Mouse (Mus musculus) adrenal gland, postnatal 14 days (tissue): ENCODE results near the gene Pcsk7. TPM values are rescaled to one million over a fixed set of nuclear protein-coding genes. Genes with fewer than 3 reads are reported as not detected.
A peak's percentile ranks its signal among the peaks of the same experiment; 100 is the strongest.

ENCODE experiments used
- DNase-seq: peaks from one replicate; pipeline ENCODE4 v3.0.0; 2021; ENCODE audit warnings: mixed read lengths
- long read RNA-seq, 2 experiments: library from polyadenylated mRNA; stranded (forward); transcript quantifications; one replicate each; pipeline ENCODE4 v2.0.0; 2021
- total RNA-seq: library from RNA; stranded (reverse); gene quantifications from 2 replicates; pipeline ENCODE4 v1.2.3, GENCODE M21; 2021

Gene Pcsk7
- 26.6 and 28.4 TPM in 2 replicates for total RNA-seq
- long read RNA-seq, experiment 1, transcript Pcsk7-201 (17 exons, 3,876 nt): major isoform, 22 of 36 reads
- long read RNA-seq, experiment 1, partial matches to known transcripts: 5 of 36 reads
- long read RNA-seq, experiment 1, other reads (novel, unspliced or antisense): 9 of 36 reads
- long read RNA-seq, experiment 2, transcript Pcsk7-201 (17 exons, 3,876 nt): major isoform, 16 of 31 reads
- long read RNA-seq, experiment 2, partial matches to known transcripts: 7 of 31 reads
- long read RNA-seq, experiment 2, other reads (novel, unspliced or antisense): 8 of 31 reads

- DNase-seq: peak; percentile 96
Observed at GRCm38 (mm10) chr9:45906355-45907077, at the start of gene Pcsk7, which contains the start of gene Rnf214. Gene Pcsk7, plus strand, starts transcription at chr9:45906497. Gene Rnf214, minus strand, starts transcription at chr9:45906911.

DNA sequence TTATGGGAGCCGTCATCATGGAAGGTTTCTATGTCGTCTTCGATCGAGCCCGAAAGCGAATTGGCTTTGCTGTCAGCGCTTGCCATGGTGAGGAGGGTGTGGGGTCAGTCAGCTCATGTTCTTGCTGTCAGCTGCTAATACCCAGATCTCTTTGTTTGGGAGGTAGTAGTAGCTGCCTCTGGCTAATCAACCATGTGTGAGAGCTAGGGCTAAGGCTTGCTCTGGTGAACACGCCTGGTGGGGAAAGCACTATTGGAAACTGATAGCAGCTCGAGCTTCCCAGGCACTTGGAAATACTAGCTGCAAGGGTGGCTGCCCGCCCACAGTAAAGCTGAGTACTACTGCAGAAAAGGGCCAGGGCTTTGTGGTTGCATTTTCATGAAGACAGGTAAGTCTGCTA is 46.9 kb upstream of the Pcsk7 start:
- no peak for DNase-seq

DNA sequence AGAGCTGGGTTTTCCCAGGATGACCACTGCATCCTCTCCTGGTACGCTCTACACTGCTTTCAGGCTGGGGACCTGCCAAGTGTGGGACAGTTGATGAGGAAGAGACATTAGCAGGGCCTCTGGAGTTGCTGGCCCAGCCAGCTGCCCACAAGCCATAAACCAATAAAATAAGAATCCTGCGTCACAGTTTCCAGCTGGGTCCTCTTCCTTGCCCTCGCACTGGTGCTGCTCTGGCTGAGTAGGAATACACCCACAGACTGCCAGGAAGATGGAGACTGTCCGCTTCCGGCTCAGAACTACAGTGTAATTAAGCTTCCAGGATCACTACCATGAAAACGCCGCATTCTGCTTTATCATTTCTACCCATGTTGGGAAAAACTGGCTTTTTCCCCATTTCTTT is 44.5 kb upstream of the Pcsk7 start:
- DNase-seq: no peak

DNA sequence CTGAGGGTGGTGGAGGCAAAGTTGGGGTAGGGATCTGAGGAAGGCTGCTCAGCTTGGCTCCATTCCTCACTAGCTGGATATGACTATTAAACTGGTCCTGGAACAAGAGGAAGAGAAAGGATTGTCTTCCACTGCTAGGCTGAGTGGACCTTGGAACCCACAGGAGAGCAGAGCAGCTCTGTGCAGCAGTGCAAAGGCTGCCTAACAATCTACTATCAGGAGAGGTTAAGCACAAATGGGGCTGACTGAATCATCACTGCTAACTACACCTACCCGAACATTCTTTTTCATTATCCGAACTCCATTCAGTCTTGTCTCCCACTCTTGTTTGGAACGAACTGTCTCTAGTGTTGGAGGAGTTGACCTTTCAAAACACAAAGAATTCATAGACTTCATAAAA is 37.1 kb upstream of the Pcsk7 start:
- no peak for DNase-seq

DNA sequence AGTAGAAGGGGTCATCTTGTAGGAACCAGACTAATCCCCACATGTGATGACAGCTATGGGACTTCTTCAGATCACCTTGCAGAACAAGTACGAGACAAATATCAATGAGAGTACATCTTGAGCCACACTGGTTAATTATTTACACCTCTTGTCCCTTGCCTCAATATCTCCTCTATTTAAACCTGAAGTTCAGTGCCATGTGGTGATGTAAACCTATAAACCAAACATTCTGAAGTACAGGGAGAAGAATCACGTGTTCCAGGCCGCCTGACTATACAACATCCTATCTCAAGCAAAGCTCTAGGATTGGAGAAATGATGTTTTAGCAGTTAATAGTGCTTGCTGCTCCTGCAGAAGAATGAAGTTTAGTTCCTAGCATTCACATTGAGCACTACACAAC is 36.0 kb upstream of the Pcsk7 start:
- no peak for DNase-seq

DNA sequence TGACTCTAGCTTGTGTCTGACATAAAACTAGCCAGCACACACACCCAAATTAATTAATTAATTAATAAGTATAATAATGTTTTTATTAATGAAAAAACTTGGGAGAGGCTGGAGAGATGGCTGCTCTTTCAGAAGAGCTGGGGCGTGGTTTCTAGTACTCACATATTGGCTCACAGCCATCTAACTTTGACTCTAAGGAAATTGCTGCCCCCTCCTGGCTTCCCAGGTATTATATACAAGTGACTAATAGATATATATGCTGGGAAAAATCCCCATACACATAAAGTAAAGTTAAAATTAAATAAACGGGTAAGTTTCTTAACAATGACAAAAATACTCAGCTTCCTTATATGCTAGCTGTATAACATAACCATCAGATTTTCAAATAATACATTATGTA is 28.4 kb upstream of the Pcsk7 start:
- peak; percentile 31 for DNase-seq

- DNase-seq: no peak
Observed at GRCm38 (mm10) chr9:45893681-45894080, 12.6 kb upstream of the Pcsk7 start.

DNA sequence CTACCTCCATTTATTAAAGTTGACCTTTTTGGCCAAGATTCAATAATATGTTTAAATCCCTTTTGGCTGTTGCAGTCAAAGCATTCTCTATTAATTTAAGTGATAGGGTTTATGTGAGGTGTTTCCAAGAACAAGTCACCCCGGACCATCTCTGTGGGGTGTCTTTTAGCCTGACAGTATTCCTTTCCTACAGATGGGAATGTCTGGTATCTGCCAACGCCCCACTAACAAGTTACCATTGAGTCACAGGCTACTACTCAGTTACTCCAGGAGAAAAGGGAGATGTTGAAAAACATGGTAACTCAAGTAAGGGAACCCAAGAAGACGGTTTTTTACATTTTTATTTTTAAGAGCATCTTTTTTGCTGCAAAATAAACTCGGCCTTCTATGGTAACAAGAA is 1.1 kb upstream of the Pcsk7 start:
- no peak for DNase-seq

DNA sequence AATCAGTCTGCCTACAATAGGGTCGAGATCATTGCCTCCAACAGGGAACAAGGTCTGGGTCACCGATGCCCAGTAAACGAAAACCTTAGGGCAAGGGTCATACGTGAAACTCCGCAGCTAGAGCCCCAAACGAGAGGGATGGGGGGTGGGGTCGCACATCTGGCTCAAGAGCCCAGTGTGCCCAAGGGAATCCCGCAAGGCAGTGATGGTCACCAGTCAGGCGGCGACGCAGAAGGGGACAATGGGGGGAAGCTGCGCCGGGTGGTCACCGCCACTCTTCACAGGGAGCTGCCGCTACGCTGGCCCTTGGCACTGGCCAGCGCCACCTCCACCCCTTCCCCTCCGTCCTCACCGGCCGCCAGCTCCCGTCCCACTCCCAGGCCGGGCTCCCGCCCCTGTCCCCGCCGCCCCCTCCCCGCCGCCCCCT is 473 bp upstream of the Pcsk7 start:
- DNase-seq: peak; percentile 52

DNA sequence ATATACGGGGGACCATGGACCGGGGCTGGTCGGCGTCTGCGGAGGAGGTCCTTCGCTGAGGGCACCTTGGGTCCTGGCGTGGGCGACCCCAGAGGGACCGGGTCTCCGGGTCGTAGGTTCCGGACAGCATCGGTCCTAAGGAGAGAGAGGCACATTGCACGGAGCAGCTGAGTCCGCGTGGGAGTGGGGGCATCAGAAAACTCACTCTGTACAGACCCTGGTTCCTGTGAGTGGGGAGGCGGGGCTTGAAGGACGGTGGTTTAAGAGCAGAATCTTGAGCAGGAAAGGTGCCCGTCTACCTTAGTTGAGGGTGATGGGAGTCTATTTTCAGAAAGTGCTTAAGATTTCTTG is 756 bp downstream of the Pcsk7 start:
- no peak for DNase-seq

- DNase-seq: no peak
Observed at GRCm38 (mm10) chr9:45910995-45911394, 4.7 kb downstream of the Pcsk7 start.

- peak; percentile 82 for DNase-seq
Observed at GRCm38 (mm10) chr9:45911673-45912072, 5.4 kb downstream of the Pcsk7 start.

GRCm38 (mm10) chr9:45915659-45916058 is 9.4 kb downstream of the Pcsk7 start:
- no peak for DNase-seq

DNA sequence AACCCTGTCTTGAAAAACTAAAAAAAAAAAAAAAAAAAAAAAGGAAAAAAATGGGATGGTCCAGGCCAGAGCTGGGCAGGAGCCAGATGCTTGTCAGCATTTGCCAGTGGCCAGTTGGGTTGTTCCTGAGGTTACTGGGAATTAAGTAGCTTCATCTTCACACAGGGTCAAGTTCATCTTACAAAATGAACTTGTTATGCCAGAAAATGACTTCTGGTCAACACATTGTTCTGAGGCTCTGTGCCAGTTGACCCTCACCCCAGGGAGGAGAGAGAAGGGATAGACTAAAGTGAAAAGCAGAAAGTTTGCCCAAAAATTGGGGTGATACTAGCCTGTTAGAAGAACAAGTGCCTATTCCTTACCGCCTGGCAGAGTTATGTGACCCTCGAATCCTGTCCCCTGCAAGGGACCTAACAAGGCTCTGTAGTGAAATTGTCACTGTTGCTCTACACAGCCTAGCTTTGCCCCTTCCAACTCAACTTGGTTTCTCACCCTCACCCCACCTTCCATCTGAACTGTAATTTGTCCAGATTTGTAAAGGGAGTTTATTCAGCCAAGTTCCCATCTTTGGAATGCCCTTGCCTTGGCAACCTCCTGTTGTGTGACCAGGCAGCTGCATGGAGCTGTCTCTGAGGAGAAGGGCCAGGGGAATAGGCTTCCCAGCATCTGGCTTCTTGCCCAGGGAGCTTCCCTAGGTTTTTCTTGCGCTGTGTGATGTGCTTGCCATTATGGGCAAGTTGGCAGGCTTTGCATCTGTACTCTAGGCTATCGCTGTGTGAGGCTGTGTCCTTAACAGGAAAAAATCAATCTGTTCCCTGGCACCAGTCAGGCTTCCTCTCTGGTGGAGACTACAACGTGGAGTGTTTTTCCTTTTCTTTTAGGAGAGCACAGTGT is 11.0 kb downstream of the Pcsk7 start:
- peak; percentile 77 for DNase-seq

DNA sequence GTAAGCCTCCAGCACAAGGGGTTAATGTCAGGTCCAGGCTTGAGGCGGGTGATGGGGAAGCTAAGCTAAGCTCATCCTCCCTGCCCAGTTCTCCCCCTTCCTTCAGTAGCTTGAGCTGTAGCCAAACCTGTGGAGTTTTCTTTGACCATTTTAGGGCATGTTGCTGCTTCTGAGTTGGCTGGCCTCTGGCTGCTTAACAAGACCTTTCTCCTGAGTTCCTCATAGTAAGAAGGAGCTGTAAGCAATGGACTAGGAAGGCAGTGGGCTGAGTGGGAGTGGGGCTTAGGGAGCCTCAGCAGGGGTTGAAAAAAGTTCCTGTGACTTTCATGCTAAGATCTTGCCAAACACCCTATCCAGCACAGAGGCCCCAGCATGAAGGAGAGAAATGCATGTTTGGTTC is 13.6 kb downstream of the Pcsk7 start:
- no peak for DNase-seq

DNA sequence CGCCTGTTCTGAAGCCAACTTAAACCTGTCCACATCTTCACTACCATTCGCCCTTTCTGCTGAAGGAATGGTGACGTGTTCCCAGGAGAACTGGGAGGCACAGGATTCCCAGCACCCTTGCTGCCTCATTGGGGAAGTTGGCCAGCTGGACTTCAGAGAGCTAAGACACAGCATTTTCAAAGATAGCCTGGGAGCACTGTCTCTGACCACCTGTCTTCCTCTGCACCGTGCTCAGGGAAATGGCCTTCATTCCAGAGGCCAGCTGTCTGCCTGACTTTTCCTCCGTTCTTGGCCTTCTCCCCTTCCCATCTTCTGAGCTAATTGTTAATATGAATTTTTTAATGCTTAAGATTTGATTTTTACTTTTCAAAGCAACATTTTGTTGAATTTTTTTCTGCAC is 23.0 kb downstream of the Pcsk7 start:
- no peak for DNase-seq

GRCm38 (mm10) chr9:45931958-45932357 is 25.7 kb downstream of the Pcsk7 start:
- DNase-seq: peak; percentile 57

GRCm38 (mm10) chr9:45932571-45933415 is 26.5 kb downstream of the Pcsk7 start:
- DNase-seq: no peak

- no peak for DNase-seq
Observed at GRCm38 (mm10) chr9:45935628-45936210, 29.4 kb downstream of the Pcsk7 start, which contains the start of gene Tagln. Gene Tagln, minus strand, starts transcription at chr9:45936058.

GRCm38 (mm10) chr9:45936883-45937282 is 30.6 kb downstream of the Pcsk7 start:
- peak; percentile 86 for DNase-seq

- DNase-seq: peak; percentile 87
Observed at GRCm38 (mm10) chr9:45938088-45938487, 31.8 kb downstream of the Pcsk7 start.
